Mouse (Mus musculus): Measurements from ENCODE around the gene Slc16a9.

Slc16a9 gene

GRCm38 (mm10) chr10:70250354-70250753 lies 5.5 kb downstream of the Slc16a9 start:
- no peak for DNase-seq (ENCODE audit: extremely low spot score)

DNA sequence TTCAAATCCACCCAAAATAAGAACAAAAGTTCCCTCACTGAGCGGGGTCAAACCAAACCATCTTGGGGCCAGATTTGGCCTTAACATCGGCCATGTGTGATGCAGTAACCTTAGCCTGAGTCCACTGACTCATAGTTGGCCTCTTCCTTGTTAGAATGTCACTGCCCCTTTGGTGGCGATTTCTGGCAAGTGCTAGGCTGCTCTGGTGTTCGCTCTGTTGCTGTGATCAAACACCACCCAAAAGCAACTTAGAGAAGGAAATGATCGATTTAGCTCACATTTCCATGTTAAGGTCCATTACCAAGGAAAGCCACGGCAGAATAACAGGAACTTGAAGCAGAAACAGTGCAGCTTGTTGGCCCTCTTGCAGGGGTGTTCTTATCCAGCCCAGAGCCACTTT lies 5.9 kb downstream of the Slc16a9 start:
- DNase-seq (ENCODE audit: extremely low spot score), result no peak

DNA sequence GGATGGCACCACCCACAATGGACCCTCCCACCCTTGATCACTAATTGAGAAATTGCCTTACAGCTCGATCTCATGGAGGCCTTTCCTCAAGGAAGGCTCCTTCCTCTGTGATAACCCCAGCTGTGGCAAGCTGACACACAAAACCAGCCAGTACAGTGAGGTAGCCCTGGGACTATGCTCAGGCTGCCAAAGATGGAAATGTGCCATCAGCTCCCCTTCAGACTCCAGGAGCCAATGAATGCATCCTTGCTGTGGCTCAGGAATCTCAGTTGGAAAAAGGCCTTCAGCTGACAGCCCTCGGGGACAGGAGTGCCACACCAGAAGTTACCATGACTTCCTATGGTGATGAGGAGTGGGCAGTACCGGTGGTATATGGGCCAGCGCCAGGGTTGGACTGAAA lies 9.8 kb downstream of the Slc16a9 start:
- DNase-seq (ENCODE audit: extremely low spot score), result no peak

DNA sequence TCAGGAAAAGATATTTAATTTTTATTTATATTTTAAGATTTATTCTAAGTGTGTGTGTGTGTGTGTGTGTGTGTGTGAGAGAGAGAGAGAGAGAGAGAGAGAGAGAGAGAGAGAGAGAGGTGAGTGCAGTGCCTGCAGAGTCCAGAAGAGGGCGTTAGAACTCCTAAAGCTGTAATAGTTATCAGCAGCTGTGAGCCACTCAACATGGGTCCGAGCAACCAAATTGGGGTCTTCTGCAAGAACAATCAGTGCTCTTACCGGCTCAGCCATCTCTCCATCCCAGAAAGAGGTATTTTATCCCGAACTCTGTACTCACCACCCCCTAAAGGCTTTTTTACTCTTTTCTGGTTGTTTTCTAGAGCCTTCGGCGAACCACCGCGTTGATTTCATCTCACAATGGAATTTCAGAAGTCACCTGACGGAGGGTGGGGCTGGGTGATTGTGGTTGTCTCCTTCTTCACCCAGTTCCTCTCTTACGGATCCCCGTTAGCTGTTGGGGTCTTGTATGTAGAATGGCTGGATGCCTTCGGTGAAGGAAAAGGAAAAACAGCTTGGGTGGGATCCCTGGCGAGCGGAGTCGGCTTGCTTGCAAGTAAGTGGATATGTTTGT lies 10.8 kb downstream of the Slc16a9 start:
- no peak for DNase-seq (ENCODE audit: extremely low spot score)

- DNase-seq (ENCODE audit: extremely low spot score), result no peak
These were observed 12.1 kb downstream of the Slc16a9 start for GRCm38 (mm10) chr10:70257029-70257428.

DNA sequence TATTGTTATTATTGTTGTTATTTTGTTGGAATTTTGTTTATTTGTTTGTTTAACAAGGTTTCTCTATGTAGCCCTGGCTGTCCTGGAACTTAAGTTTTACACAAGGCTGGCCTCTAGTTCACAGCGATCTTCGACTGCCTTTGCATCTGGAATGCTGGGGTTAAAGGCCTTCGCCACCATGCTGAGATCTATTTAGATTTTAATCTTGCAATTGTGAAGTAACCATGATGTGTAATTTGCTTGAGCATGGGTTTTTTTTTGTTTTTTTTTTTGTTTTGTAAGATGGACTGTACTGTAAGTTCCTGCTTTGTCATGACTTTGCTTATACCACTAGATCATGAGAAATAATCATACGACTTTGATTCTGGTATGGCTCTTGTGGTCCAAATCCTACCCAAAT lies 16.0 kb downstream of the Slc16a9 start:
- no peak for DNase-seq (ENCODE audit: extremely low spot score)

DNA sequence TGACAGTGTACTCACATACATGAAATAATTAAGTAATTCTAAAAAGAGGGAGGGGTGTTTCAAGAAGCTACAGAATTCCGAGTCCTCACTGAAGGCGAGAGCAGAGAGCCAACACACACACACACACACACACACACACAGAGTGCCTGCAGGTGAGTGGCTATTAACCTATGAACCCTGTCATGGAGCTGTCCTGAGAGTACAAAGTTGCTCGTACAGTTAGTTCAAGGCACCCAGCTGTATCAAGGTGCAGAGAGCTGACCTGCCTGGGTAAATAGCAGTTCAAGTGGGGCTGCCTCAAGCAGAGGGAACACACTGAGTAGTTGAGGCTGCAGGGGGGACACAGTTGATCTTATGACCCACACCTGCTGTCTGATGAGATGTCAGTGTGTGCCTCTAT lies 17.2 kb downstream of the Slc16a9 start:
- DNase-seq (ENCODE audit: extremely low spot score), result no peak

DNA sequence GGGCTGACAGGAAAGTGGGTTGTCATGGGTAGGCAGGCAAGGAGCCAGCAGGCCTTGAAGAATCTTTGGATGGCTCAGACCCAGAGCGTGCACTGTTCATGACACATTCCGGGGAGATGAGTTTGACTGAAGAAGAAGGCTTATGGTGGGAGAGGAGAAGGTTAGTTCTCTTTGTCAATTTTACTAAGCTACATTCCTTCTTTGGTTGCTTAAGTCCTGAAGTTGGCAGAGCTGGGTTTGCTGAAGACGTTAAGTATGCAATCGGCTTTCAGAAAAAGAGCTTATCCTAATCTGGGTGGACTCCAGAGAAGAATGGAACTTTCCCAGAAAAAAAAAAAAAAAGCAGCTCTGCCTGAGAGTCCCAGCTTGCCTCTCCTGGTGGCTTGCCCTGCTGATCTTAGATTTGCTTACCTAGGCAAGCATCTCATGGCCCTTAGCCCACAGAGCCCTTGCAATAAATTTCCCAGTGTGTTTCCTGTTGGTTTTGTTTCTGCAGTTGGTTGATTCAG lies 18.8 kb downstream of the Slc16a9 start:
- no peak for DNase-seq (ENCODE audit: extremely low spot score)

- no peak for DNase-seq (ENCODE audit: extremely low spot score)
These were observed 19.6 kb downstream of the Slc16a9 start for GRCm38 (mm10) chr10:70264337-70265036.

DNA sequence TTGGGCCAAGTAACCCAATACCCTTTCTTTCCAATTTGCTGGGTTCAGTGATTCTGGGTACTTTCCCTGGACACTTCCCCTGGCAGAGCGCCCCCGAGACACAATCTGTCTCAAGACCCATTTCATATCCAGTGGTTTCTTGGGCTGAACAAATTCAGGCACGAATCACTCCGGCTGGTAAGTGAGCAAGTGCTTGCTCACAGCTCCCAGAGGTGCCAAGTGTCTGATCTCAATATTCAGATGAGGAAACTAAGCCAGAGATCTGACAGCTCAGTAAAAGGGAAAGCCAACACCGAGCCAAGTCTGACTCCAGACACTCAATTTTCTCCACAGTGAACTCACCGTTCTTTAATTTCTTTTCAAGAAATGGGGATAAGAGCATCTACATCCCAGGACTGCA lies 21.6 kb downstream of the Slc16a9 start:
- DNase-seq (ENCODE audit: extremely low spot score), result no peak

GRCm38 (mm10) chr10:70268581-70269446 lies 23.9 kb downstream of the Slc16a9 start:
- no peak for DNase-seq (ENCODE audit: extremely low spot score)

DNA sequence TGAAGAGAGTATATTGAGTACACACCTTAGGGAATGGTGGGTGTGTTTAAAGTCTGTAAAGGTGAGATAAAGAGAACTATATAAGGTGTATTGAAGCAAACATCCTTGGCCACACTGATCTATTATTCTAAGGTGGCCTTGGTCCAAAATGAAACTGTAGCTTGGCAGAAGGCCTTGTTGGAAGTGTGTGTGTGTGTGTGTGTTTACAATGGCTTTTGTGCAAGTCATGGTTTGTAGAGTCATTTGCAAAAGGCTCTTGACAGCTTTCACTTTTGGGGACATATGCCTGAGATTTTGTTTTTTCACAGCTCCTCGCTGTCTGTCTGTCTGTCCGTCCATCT lies 24.5 kb downstream of the Slc16a9 start:
- no peak for DNase-seq (ENCODE audit: extremely low spot score)

GRCm38 (mm10) chr10:70276678-70277077 lies 31.8 kb downstream of the Slc16a9 start:
- no peak for DNase-seq (ENCODE audit: extremely low spot score)

- no peak for DNase-seq (ENCODE audit: extremely low spot score)
These were observed 34.4 kb downstream of the Slc16a9 start for GRCm38 (mm10) chr10:70279349-70279748.

DNA sequence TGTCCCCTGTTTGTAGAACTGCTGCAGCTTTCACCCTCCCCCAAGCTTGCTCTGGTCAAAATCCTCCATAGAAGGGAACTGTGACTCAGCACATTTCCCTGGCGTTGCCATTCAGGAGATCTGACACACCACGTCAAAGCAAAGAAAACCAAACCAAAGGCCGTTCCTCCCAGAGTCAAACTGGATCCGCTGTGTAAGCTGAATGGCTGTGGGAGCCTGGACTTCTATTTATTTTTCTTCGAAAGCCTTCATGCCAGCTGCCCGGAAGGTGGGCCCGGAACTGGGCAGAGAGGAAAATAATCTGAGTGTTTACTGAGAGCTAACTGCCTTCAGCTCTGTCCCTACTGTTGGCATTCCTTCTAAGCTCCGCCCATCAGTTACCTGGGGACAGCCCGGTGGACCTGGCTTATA lies 42.9 kb downstream of the Slc16a9 start:
- DNase-seq (ENCODE audit: extremely low spot score), result no peak

DNA sequence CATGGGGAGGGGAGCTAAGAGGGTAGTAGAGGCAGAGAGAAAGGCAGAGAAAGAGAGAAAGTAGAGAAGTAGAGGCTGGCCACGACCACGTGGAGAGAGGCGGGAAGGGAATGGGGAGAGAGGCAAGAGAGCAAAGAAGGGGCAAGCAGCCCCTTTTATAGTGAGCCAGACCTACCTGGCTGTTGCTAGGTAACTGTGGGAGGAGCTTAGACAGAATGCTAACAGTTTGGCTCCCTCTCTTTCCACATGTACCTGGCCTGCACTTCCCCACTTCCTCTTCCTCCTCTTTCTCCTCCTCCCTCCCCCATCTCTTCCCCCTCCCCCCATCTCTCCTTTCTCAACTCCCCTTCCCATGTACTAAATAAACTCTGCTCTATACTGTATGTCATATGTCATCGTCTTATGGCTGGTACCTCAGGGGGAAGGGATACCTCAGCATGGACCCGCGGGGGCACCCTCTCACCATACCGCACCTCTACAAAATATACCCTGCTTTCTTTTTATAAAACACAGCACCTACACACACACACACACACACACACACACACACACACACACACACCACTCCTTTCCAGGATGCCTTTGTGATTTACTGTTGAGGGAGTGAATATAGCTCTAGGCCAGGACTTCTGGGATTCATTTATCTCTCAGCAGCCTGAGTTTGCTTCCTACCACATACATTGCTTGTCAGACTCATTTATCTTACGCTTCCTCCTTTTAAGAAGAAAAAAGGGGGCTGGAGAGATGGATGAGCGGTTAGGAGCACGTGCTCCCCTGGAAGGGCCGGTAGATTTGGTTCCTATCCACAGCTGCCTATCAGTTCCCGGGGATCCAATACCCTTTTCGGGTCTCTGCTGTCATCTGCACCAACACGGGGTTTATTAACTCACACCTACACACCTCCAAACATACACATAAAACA lies 43.8 kb downstream of the Slc16a9 start:
- no peak for DNase-seq (ENCODE audit: extremely low spot score)

GRCm38 (mm10) chr10:70292014-70292413 lies 47.1 kb downstream of the Slc16a9 start:
- no peak for DNase-seq (ENCODE audit: extremely low spot score)

- no peak for DNase-seq (ENCODE audit: extremely low spot score)
These were observed 49.2 kb downstream of the Slc16a9 start for GRCm38 (mm10) chr10:70294094-70294493.

DNA sequence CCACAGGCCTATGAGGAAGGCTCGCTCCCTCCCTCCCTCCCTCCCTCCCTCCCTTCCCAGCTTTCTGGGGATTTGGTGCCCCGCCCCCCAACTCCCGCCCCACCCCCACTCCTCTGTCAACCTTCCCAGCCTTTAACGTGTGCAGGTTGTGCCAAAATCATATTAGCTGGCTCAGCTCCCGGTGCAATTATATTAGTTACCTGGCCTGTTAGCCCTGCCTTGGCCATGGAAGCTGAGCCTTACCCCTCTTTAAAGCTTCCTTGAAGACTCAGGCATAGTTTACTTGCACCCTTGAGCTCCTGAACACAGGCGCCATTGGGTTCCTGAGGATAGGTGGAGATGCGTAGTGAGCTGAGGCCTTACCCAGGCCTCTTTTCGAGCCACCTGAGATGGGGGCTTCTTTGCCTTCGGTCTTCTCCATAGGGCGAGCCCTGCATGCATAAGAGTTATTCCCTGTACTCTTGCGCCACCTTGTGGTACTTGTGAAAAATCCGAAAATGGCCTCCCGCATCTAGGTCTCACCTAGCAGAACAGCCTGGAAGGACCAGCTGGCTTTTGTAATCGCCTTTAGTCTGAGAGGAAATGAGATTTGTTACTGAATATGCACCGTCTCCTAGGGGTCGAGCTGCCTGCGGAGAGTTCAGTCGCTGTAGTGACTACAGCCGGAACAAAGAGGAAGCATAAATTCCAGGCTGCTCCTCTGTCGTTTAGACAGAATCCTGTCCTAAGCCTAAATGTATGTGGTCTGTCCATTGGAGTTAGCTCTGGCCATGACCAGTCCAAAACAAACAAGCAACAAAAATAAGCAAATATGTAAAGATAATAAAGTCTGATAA lies 51.8 kb downstream of the Slc16a9 start:
- peak; percentile 85 for DNase-seq (ENCODE audit: extremely low spot score)

DNA sequence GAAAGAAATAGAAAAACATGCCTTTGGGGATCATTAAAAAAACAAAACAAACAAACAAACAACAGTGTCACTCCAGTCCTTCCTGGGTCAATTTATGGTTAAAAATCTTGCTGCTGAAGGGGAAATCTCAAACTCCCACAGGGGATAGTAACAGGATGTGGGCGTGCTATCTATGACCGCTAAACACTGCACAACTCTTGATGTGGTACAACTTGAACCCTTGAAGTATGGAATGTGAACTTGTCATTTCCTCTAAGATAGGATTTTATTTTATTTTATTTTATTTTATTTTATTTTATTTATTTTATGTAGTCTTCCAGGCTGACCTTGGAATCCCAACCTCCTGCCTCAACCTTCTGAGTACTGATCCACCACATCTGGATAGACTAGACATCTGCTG lies 54.2 kb downstream of the Slc16a9 start:
- DNase-seq (ENCODE audit: extremely low spot score), result no peak

DNA sequence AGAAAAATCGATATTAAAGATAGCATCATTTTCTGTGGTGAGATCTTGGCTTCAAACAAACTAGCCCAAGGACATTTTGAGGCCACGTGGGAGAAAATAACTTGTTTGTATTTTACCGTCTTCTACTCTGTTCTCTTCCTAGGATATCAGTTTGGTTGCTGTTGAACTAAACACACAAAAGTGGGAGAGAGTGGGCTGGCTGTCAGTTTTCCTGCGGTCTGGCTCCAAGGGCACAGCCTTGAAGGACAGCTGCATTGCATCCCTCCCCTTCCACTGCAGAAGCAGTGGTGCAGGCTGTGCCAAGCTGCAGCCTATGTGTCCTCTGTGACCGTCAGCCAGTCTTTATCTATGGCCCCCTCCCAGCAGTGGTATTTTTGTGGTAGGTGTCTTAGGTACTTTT lies 54.8 kb downstream of the Slc16a9 start:
- no peak for DNase-seq (ENCODE audit: extremely low spot score)
